Mouse (Mus musculus) gastrocnemius, adult 8-10 months (tissue): ENCODE results near the gene Pigf. TPM values are rescaled to one million over a fixed set of nuclear protein-coding genes. Genes with fewer than 3 reads are reported as not detected.

ENCODE experiments used
- DNase-seq, 2 experiments: peaks; one replicate each; pipeline ENCODE4 v3.0.0; 2022; ENCODE audit warnings: low spot score in 2 of 2
- total RNA-seq, 4 experiments: library from RNA; stranded (reverse); gene quantifications; 2 replicates each; pipeline ENCODE4 v1.2.4; 2022

The Pigf gene
- total RNA-seq, 4 experiments from 2014 or later: 0.99 to 2.6 (median 2.2) TPM

- no peak for DNase-seq
Measured at GRCm38 (mm10) chr17:87036141-87037073, 11.2 kb upstream of the Pigf start.

- no peak for DNase-seq
Measured at GRCm38 (mm10) chr17:87024491-87025242, 539 bp downstream of the Pigf start.

GRCm38 (mm10) chr17:87019692-87020091 is 5.5 kb downstream of the Pigf start:
- DNase-seq: no peak

GRCm38 (mm10) chr17:87011301-87012019 is 13.7 kb downstream of the Pigf start:
- no peak for DNase-seq

DNA sequence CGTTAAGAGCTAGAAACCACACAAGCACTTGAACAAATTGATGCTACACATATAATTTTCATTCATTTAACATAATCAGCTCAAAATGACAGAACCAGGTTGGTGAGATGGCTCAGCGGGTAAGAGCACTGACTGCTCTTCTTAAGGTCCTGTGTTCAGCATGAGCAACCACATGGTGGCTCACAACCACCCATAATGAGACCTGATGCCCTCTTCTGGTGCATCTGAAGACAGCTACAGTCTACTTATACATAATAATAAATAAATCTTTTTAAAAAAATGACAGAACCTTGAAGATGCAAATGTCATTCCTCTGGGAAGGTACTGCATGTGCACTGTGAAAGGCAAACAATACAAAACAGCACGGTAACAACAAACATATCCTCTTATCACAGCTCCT is 16.3 kb downstream of the Pigf start:
- DNase-seq: no peak

DNA sequence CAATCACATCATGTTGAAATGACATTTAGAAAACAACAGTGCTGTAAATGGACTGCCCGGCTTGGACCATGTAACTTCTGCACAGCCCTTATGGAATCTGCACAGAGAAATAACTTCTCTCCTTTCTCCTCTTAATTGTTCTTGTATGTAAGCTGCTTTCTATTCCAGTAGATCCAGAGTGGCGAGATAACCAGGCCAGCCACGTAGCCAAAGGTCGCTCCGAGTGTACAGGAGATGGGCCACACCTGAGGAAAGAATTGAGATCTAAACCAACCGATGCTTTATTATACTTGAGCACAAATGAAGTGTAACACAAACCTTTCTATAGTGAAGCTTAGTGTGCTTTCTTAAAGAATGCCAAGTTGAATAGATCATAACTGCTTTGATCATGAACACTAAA is 27.9 kb downstream of the Pigf start:
- DNase-seq: no peak

DNA sequence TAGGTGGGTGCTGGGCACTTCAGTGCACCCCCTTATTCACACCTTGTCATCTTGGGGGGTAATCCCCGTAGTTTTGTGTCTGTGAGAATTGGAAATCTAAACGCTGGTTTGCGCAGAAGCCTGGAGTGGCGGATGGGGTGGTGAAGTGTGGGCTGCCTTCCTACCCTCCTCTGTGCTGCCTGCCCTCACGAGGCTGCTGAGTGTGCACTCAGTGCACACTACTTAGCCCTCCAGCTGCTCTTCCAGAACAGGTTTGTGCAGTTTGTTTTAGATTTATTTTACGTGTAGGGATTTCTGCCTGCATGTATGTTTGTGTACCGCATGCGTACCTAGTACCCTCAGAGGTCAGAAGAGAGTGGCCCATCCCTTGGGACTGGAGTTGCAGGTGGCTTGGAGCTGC is 33.9 kb downstream of the Pigf start:
- DNase-seq: no peak

DNA sequence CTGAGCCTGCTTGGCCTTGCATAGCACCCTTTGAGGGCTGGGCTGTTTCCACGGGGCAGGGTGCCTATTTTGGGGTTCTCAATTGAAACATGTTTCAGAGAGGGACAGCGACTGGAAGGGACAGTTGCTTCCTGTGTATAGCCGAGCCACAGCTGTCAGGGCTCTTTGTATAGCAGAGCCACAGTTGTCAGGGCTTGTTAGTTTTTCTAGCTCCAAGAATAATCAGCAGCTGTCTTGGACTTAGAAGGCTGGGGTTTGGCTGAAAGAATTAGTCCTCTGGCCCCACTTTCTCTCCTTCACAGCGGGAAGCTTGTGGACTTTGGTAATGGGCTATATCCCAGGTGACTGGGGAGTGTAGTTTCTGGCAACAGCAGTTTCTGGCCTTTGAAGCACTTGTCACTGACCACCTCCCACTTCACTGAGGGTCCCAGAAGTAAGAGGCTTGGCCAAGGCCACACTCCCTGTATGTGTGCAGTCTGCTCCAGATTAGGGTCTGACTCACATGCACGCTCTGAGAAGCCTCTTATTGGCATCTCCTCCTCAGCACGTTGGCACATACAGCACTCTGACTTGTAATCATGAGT is 36.5 kb downstream of the Pigf start:
- DNase-seq: peak in 1 of 2 experiments; percentile 31

- DNase-seq: no peak
Measured at GRCm38 (mm10) chr17:86988161-86988560, 37.0 kb downstream of the Pigf start.

DNA sequence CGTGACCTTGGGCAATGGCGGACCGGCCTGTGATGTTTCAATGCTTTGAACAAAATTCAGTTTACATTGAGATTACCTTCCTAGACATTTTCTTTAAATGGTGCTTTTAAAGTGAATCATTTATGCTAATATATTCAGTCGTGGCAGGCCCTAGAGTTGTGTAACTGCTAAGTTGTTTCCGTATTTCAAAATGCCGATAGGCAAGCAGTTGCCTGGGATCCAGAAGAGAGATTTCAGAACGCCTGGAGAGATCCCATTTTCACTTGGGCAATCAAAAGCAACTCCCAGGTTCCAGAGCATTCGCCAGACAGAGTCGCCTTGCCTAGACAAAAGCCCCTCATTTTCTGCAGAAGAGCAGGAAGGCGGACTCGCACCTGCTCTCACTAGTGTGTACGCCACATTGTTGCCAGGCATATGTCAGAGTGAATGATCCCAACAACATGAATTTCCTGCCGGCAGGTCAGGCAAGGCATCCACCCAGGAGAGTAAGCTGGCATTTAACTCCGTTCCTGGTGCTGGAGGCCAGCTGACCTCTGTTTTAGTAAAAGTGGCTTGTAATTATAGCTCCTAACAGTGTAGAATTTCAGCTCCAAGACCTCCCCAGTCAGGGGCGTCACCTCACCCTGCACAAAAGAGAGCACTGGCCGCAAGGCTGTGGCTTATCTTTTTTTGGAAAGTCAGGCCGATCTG is 38.6 kb downstream of the Pigf start:
- no peak for DNase-seq

GRCm38 (mm10) chr17:86982497-86982896 is 42.7 kb downstream of the Pigf start:
- DNase-seq: no peak

GRCm38 (mm10) chr17:86981701-86982100 is 43.5 kb downstream of the Pigf start:
- no peak for DNase-seq

DNA sequence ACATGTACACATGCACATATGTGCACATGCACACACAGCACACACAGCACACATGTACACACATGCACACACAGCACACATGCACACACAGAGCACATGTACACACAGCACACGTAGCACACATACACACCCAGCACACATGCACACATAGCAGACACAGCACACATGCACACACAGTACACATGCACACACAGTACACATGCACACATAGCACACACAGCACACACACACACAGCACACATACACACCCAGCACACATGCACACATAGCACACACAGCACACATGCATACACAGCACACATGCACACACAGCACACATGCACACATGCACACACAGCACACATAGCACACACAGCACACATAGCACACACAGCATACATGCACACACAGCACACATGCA is 44.0 kb downstream of the Pigf start:
- DNase-seq: no peak

DNA sequence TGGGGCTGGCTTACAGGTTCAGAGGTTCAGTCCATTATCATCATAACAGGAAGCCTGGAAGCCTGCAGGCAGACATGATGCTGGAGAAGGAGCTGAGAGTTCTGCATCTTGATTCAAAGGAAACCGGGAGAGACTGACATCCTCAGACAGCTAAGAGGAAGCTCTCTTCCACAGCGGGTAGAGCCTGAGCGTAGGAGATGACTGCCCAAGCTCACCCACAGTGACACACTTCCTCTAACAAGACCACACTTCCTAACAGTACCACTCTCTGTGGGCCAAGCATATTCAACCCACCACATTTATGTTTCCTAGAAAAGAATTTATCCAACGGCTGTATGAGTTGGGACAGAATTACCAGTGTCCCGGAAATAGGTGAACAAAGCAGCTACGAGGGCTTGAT is 46.7 kb downstream of the Pigf start:
- no peak for DNase-seq

- DNase-seq: no peak
Measured at GRCm38 (mm10) chr17:86976387-86976786, 48.8 kb downstream of the Pigf start.

DNA sequence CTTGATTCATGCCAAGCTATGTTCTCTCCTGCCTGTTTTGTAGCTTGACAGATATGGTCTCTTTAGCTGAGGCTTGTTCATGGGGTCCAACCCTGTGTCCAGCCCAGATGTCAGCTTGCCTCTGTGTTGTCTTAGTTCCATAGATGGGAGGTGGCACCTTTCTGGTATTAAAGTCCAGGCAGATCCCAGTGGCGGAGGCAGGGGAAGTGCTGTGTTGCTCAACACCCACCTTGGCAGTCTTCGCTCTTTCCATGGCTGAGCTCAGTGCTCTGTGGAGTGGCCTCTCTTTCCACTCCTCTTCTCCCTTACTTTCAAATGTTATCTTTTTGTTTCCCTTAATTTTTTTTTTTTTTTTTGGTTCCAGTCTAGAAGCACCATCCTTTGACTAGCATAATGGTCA is 52.1 kb downstream of the Pigf start:
- no peak for DNase-seq

DNA sequence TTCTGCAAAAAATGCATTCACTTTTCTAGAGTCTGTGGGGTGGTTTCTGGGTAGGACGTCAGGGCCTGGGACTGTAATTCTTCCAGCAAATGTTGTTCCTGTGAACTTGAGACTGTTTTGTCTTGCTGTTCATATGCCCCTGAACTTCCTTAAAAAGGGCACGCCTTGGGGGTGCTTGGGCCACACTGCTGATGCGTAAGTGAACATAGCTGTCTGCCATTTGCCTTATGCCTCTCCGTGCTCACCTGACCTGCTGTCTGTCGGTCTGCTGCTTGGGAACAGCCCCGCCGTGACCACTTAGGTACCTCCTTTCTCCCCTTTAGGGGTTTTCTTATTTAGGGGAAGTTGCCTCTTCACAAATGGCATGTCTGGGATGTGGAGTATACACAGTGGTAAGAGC is 53.3 kb downstream of the Pigf start:
- DNase-seq: no peak

DNA sequence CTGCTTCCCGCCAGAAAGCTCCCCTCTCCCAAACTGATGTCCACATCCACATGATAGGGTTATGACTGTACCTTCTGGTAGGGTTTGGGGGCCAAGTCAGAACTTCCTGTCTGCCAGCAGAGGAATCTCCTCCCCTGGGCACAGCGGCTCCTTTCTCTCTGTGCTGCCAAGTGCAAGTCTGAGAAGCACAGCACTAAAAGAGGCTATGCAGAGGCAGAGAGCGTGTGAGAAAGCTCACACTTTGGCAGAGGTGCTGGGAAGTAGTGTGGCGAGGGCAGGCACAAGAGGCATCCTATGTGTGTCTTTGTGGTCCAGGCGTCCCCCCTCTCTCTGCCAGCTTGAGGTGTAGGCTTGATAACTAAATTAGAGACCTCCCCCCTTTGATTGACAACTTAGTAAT is 54.2 kb downstream of the Pigf start:
- no peak for DNase-seq

- DNase-seq: no peak
Measured at GRCm38 (mm10) chr17:86970026-86970750, 55.0 kb downstream of the Pigf start.

- no peak for DNase-seq
Measured at GRCm38 (mm10) chr17:86969582-86969981, 55.6 kb downstream of the Pigf start.
